Mouse (Mus musculus) gastrocnemius, adult 8-10 months (tissue): ENCODE data around the gene Ddah1. TPM values are rescaled to one million over a fixed set of nuclear protein-coding genes. Genes with fewer than 3 reads are reported as not detected.
A peak's percentile ranks its signal among the peaks of the same experiment; 100 is the strongest.

Experiments
- DNase-seq, 2 experiments: peaks; one replicate each; pipeline ENCODE4 v3.0.0; 2022; ENCODE audit warnings: low spot score in 2 of 2
- total RNA-seq, 4 experiments: library from RNA; stranded (reverse); gene quantifications; 2 replicates each; pipeline ENCODE4 v1.2.4; 2022

Ddah1 gene
- total RNA-seq, 4 experiments from 2014 or later = 1.7 to 3.0 (median 2.2) TPM

- DNase-seq = no peak
Measured at GRCm38 (mm10) chr3:145939971-145940370, 181.5 kb downstream of the Ddah1 start.

GRCm38 (mm10) chr3:145941971-145942370, 183.5 kb downstream of the Ddah1 start:
- DNase-seq = peak; percentile 26 to 36

Other genes with a start within 250 kb of the Ddah1 start
- 10 to 100 TPM; 11.3 to 15.9 (median 14.8) TPM for gene Znhit6, start 182.5 kb upstream of the Ddah1 start, total RNA-seq
- gene Ccn1, start 108.7 kb upstream of the Ddah1 start, total RNA-seq = 10 to 100 TPM; 23.0 to 53.4 (median 30.3) TPM
- 10 to 100 TPM in 2 of 4 experiments, 1 to 10 TPM in 2; 9.0 to 11.2 (median 9.9) TPM for gene Bcl10, start 164.1 kb downstream of the Ddah1 start, total RNA-seq
- 10 to 100 TPM; 17.1 to 23.1 (median 19.4) TPM for gene 2410004B18Rik, start 179.3 kb downstream of the Ddah1 start, total RNA-seq
- 1 to 10 TPM in 1 of 4 experiments, under 1 TPM in 3; 0.56 to 1.2 (median 0.82) TPM for gene Syde2, start 229.2 kb downstream of the Ddah1 start, total RNA-seq